Mouse (Mus musculus): ENCODE measurements around the gene Clec10a. TPM values are rescaled to one million over a fixed set of nuclear protein-coding genes. Genes with fewer than 3 reads are reported as not detected.

The Clec10a gene
- polyA plus RNA-seq, 1 experiment: 1.7 TPM

DNA sequence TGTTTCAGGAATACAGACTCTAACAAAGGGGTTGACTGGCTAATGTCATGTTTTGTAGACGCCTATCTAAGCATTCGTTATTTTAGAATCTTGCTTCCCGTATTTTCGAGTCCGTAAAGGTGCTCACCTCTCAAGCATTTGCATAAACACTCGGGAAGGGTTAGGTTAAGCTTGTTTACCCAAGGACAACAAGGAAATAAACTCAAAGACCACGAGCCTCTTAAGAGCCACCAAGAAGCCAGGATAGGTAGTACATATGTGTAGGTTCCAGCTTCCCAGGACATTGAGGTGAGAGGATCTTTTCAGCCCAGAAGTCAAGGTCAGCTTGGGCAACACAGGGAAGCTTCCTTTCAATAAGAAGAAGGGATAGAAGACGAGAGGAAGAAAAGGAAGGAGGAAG, 43.1 kb downstream of the Clec10a start:
- Histone ChIP-seq H3K4me3 (ENCODE audit: control insufficient read depth, low read depth, low read length) (no peak overlapping the region), H3K4me1 (ENCODE audit: control insufficient read depth, insufficient read depth, low read length) (peaks cover 2% of the 10 kb centered on the region; the same call in 1 of the 2 replicates), H3K27ac (ENCODE audit: control insufficient read depth, insufficient read depth, low read depth, low read length) (no peak overlapping the region), H3K27me3 (ENCODE audit: control insufficient read depth, insufficient read depth, low read length) (no peaks in the 10 kb centered on the region), H3K36me3 (ENCODE audit: control insufficient read depth, insufficient read depth, low read length) (no peaks in the 10 kb centered on the region)
- TF ChIP-seq CTCF (IDR thresholded peaks at IDR 0.05; ENCODE audit: control insufficient read depth, insufficient read depth, insufficient replicate concordance, low read depth, low read length) (no peak), POLR2A (IDR thresholded peaks at IDR 0.05; ENCODE audit: control insufficient read depth, low read depth, low read length) (no peak)

GRCm38 (mm10) chr11:70200036-70200608, 44.1 kb downstream of the Clec10a start:
- H3K36me3 ChIP-seq (ENCODE audit: control insufficient read depth, insufficient read depth, low read length): no peaks in the 10 kb centered on the region
- H3K4me3 ChIP-seq (ENCODE audit: control insufficient read depth, low read depth, low read length): no peak overlapping the region
- H3K4me1 ChIP-seq (ENCODE audit: control insufficient read depth, insufficient read depth, low read length): peaks cover 2% of the 10 kb centered on the region; the same call in 1 of the 2 replicates
- no peaks in the 10 kb centered on the region for H3K27me3 ChIP-seq (ENCODE audit: control insufficient read depth, insufficient read depth, low read length)
- H3K27ac ChIP-seq (ENCODE audit: control insufficient read depth, insufficient read depth, low read depth, low read length): no peak overlapping the region
- TF ChIP-seq CTCF (IDR thresholded peaks at IDR 0.05; ENCODE audit: control insufficient read depth, insufficient read depth, insufficient replicate concordance, low read depth, low read length): no peak
- no peak for TF ChIP-seq POLR2A (IDR thresholded peaks at IDR 0.05; ENCODE audit: control insufficient read depth, low read depth, low read length)

DNA sequence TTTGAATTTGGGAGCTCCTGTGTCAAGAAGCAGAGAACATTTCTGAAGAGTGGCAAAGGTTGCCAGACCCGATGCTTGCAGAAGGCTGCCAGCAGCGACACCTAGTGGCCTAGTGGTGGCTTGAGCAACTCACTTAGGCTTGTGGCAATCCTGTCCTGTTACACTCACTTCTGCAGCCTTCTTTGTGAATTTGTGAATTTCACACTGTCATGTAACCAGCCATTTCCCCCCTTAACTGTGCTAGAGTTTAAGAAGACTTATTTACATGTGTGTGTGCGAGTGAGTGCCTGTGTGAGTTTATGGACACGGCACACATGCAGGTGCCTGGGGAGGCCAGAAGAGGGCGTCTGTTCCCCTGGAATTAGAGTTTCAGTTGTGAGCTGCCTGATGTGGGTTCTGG, 45.7 kb downstream of the Clec10a start:
- peaks cover 2% of the 10 kb centered on the region; the same call in 1 of the 2 replicates for H3K4me1 ChIP-seq (ENCODE audit: control insufficient read depth, insufficient read depth, low read length)
- no peak for TF ChIP-seq POLR2A (IDR thresholded peaks at IDR 0.05; ENCODE audit: control insufficient read depth, low read depth, low read length)
- TF ChIP-seq CTCF (IDR thresholded peaks at IDR 0.05; ENCODE audit: control insufficient read depth, insufficient read depth, insufficient replicate concordance, low read depth, low read length): peak; percentile 87; the same call in 1 of the 2 replicates
- no peak overlapping the region for H3K27ac ChIP-seq (ENCODE audit: control insufficient read depth, insufficient read depth, low read depth, low read length)
- H3K36me3 ChIP-seq (ENCODE audit: control insufficient read depth, insufficient read depth, low read length): no peaks in the 10 kb centered on the region
- H3K27me3 ChIP-seq (ENCODE audit: control insufficient read depth, insufficient read depth, low read length): no peaks in the 10 kb centered on the region
- no peak overlapping the region for H3K4me3 ChIP-seq (ENCODE audit: control insufficient read depth, low read depth, low read length)

GRCm38 (mm10) chr11:70206801-70207200, 50.8 kb downstream of the Clec10a start:
- H3K27ac ChIP-seq (ENCODE audit: control insufficient read depth, insufficient read depth, low read depth, low read length): no peak overlapping the region
- no peak for TF ChIP-seq CTCF (IDR thresholded peaks at IDR 0.05; ENCODE audit: control insufficient read depth, insufficient read depth, insufficient replicate concordance, low read depth, low read length)
- no peak for TF ChIP-seq POLR2A (IDR thresholded peaks at IDR 0.05; ENCODE audit: control insufficient read depth, low read depth, low read length)
- no peaks in the 10 kb centered on the region; the same call in 1 of the 2 replicates for H3K4me1 ChIP-seq (ENCODE audit: control insufficient read depth, insufficient read depth, low read length)
- H3K27me3 ChIP-seq (ENCODE audit: control insufficient read depth, insufficient read depth, low read length): no peaks in the 10 kb centered on the region
- no peaks in the 10 kb centered on the region for H3K36me3 ChIP-seq (ENCODE audit: control insufficient read depth, insufficient read depth, low read length)
- no peak overlapping the region for H3K4me3 ChIP-seq (ENCODE audit: control insufficient read depth, low read depth, low read length)

- Histone ChIP-seq H3K4me1 (ENCODE audit: control insufficient read depth, insufficient read depth, low read length) (no peaks in the 10 kb centered on the region; the same call in 1 of the 2 replicates), H3K27me3 (ENCODE audit: control insufficient read depth, insufficient read depth, low read length) (no peaks in the 10 kb centered on the region), H3K36me3 (ENCODE audit: control insufficient read depth, insufficient read depth, low read length) (no peaks in the 10 kb centered on the region), H3K27ac (ENCODE audit: control insufficient read depth, insufficient read depth, low read depth, low read length) (no peak overlapping the region), H3K4me3 (ENCODE audit: control insufficient read depth, low read depth, low read length) (no peak overlapping the region)
- TF ChIP-seq CTCF (IDR thresholded peaks at IDR 0.05; ENCODE audit: control insufficient read depth, insufficient read depth, insufficient replicate concordance, low read depth, low read length) (no peak), POLR2A (IDR thresholded peaks at IDR 0.05; ENCODE audit: control insufficient read depth, low read depth, low read length) (no peak)
Measured at GRCm38 (mm10) chr11:70207283-70207682, 51.3 kb downstream of the Clec10a start.

- Histone ChIP-seq H3K4me1 (ENCODE audit: control insufficient read depth, insufficient read depth, low read length) (peaks cover 2% of the 10 kb centered on the region; the same call in 1 of the 2 replicates), H3K27me3 (ENCODE audit: control insufficient read depth, insufficient read depth, low read length) (no peaks in the 10 kb centered on the region), H3K27ac (ENCODE audit: control insufficient read depth, insufficient read depth, low read depth, low read length) (no peak overlapping the region), H3K4me3 (ENCODE audit: control insufficient read depth, low read depth, low read length) (no peak overlapping the region), H3K36me3 (ENCODE audit: control insufficient read depth, insufficient read depth, low read length) (no peaks in the 10 kb centered on the region)
- no peak for TF ChIP-seq CTCF (IDR thresholded peaks at IDR 0.05; ENCODE audit: control insufficient read depth, insufficient read depth, insufficient replicate concordance, low read depth, low read length)
Measured at GRCm38 (mm10) chr11:70208778-70209388, 52.9 kb downstream of the Clec10a start.

DNA sequence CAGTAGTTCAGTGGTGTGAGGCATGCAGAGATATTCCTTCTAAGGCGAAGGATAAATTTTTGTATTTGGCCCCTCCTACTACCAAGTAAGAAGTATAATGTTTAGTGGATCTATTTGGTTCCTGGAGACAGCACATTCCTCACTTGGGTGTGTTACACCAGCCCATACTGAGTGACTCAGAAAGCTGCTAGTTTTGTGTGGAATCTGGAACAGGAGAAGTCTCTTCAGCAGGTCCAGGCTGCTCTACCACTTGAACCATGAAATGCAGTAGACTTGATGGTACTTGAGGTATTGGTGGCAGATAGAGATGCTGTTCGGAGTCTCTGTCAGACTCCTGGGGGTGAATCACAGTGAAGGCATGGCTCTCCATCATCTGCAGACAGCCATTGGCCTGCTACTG, 54.7 kb downstream of the Clec10a start:
- Histone ChIP-seq H3K27me3 (ENCODE audit: control insufficient read depth, insufficient read depth, low read length) (no peaks in the 10 kb centered on the region), H3K27ac (ENCODE audit: control insufficient read depth, insufficient read depth, low read depth, low read length) (no peak overlapping the region)

More for the DNA sequence above, 54.7 kb downstream of the Clec10a start:
- Histone ChIP-seq H3K4me3 (ENCODE audit: control insufficient read depth, low read depth, low read length) (no peak overlapping the region), H3K36me3 (ENCODE audit: control insufficient read depth, insufficient read depth, low read length) (no peaks in the 10 kb centered on the region), H3K4me1 (ENCODE audit: control insufficient read depth, insufficient read depth, low read length) (peaks cover 17% of the 10 kb centered on the region)
- TF ChIP-seq POLR2A (IDR thresholded peaks at IDR 0.05; ENCODE audit: control insufficient read depth, low read depth, low read length): no peak
- TF ChIP-seq CTCF (IDR thresholded peaks at IDR 0.05; ENCODE audit: control insufficient read depth, insufficient read depth, insufficient replicate concordance, low read depth, low read length): no peak
